Mouse (Mus musculus) kidney, embryonic 16.5 days (tissue): ENCODE data around the gene Borcs7. TPM values are rescaled to one million over a fixed set of nuclear protein-coding genes. Genes with fewer than 3 reads are reported as not detected.

Source experiments
- ATAC-seq: fragments of 200-750 bp; cut with Nextera tagmentation; 2 replicates; pipeline ENCODE4 v1.8.0; 2017; ENCODE audit warnings: moderate TSS enrichment; ENCODE audit not compliant: low FRiP score, low TSS enrichment
- H3K27ac ChIP-seq: fragments of 300-500 bp; sonication (generic); 2 replicates; pipeline ENCODE4 v1.5.1; 2014; ENCODE audit warnings: low read length
- H3K27me3 ChIP-seq: fragments of 300-500 bp; sonication (generic); 2 replicates; pipeline ENCODE4 v1.6.1; 2014; ENCODE audit warnings: low read length, control low read depth, mixed read lengths; ENCODE audit not compliant: insufficient read depth
- H3K36me3 ChIP-seq: fragments of 300-500 bp; sonication (generic); 2 replicates; pipeline ENCODE4 v1.6.1; 2014; ENCODE audit warnings: low read length, control low read depth, mixed read lengths; ENCODE audit not compliant: insufficient read depth
- H3K4me1 ChIP-seq: fragments of 300-500 bp; sonication (generic); 2 replicates; pipeline ENCODE4 v1.6.1; 2014; ENCODE audit warnings: low read length, control low read depth, mixed read lengths; ENCODE audit not compliant: insufficient read depth
- H3K4me2 ChIP-seq: fragments of 300-500 bp; sonication (generic); replicated peaks from 2 replicates; pipeline ENCODE4 v1.6.1; 2014; ENCODE audit warnings: low read depth, low read length
- H3K4me3 ChIP-seq: fragments of 300-500 bp; sonication (generic); 2 replicates; pipeline ENCODE4 v1.5.1; 2014; ENCODE audit warnings: mild to moderate bottlenecking, low read length
- H3K9ac ChIP-seq: fragments of 300-500 bp; sonication (generic); replicated peaks from 2 replicates; pipeline ENCODE4 v1.6.1; 2014; ENCODE audit warnings: low read length
- H3K9me3 ChIP-seq: fragments of 300-500 bp; sonication (generic); 2 replicates; pipeline ENCODE4 v1.6.1; 2016; ENCODE audit warnings: low read length, control low read depth
- WGBS: fragments of 180-500 bp; shearing (Covaris S2); extraction: QIAGEN DNeasy Blood & Tissue Kit; methylation state at CpG from one replicate; pipeline ENCODE4 v1.1.7; 2014; 5-methylcytosine and 5-hydroxymethylcytosine counted together
- polyA plus RNA-seq: library from polyadenylated mRNA; unstranded; fragments of >200 nt; fragmentation: Nextera tagmentation; extraction: Ambion mirVana; gene quantifications from 2 replicates; pipeline ENCODE4 v1.2.1, GENCODE M21; 2015

The Borcs7 gene
- polyA plus RNA-seq, 1 experiment from 2014 or later = 15.6 TPM

GRCm38 (mm10) chr19:46658851-46659250 lies 30.9 kb upstream of the Borcs7 start:
- 0 out of 2 replicates have a peak, but pooled peaks cover 4% of the 10 kb centered on the region for H3K4me1 ChIP-seq
- no peak for ATAC-seq
- no peaks in the 10 kb centered on the region for H3K27me3 ChIP-seq
- H3K4me3 ChIP-seq = no peak overlapping the region
- H3K9me3 ChIP-seq = 0 out of 2 replicates have a peak, but pooled peaks cover 2% of the 10 kb centered on the region
- 81% methylated on average over 9 of the region's 9 CpGs for WGBS
- H3K9ac ChIP-seq = no peak overlapping the region
- peaks cover 35% of the 10 kb centered on the region for H3K36me3 ChIP-seq
- no peak overlapping the region for H3K4me2 ChIP-seq
- no peak overlapping the region for H3K27ac ChIP-seq

DNA sequence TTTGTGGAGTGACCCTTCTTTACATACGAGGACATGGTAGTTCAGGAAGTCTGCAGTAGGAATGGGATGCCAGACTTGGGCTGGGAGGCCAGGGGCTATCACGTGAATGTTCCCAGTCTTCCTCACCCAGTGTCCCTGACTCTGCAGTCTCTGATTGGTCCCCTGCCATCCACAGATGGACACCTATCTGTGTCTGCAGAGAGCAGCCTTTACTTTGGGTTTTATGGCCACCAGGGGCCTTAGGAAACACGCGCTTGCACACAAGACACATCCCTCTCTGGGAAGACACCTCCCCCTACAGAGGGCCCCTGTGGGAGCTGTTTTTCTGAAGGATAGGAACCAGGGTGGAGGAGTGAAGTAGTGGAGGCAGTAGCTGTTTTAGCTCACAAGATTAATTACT lies 28.2 kb upstream of the Borcs7 start:
- 24% methylated on average over 4 of the region's 4 CpGs for whole genome bisulfite sequencing
- H3K9ac ChIP-seq = no peak overlapping the region
- H3K27me3 ChIP-seq = no peaks in the 10 kb centered on the region
- H3K27ac ChIP-seq = no peak overlapping the region
- ATAC-seq = no peak
- H3K4me3 ChIP-seq = no peak overlapping the region
- H3K9me3 ChIP-seq = 0 out of 2 replicates have a peak, but pooled peaks cover 2% of the 10 kb centered on the region
- H3K4me2 ChIP-seq = no peak overlapping the region
- H3K4me1 ChIP-seq = 0 out of 2 replicates have a peak, but pooled peaks cover 4% of the 10 kb centered on the region
- peaks cover 9% of the 10 kb centered on the region; the same call in 1 of the 2 replicates for H3K36me3 ChIP-seq

GRCm38 (mm10) chr19:46662214-46662613 lies 27.5 kb upstream of the Borcs7 start:
- peaks cover 2% of the 10 kb centered on the region; the same call in 1 of the 2 replicates for H3K36me3 ChIP-seq
- H3K4me2 ChIP-seq = no peak overlapping the region
- 71% methylated on average over 8 of the region's 8 CpGs for WGBS
- H3K4me1 ChIP-seq = 0 out of 2 replicates have a peak, but pooled peaks cover 4% of the 10 kb centered on the region
- H3K9ac ChIP-seq = no peak overlapping the region
- H3K27ac ChIP-seq = no peak overlapping the region
- H3K9me3 ChIP-seq = 0 out of 2 replicates have a peak, but pooled peaks cover 2% of the 10 kb centered on the region
- no peak overlapping the region for H3K4me3 ChIP-seq
- no peak for ATAC-seq
- no peaks in the 10 kb centered on the region for H3K27me3 ChIP-seq

DNA sequence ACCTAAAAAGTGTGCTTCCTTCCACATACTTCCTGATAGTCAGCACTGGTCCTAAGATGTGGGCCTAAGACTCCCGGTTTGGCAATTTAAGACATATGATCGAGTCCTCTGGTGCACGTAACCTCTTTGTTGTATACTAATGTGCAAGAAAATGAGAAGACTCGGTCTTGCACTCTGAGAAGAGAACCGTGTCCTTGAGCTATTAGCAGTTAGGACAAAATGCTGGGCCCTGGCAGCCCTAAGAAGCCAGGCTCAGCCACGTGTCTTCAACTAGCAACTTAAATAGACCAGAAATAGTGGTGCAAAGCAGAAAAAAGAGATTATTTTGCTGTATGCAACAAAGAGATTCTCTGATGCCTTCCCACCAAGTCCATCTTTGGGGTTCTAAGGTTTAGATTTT lies 26.9 kb upstream of the Borcs7 start:
- Histone ChIP-seq H3K36me3 (no peaks in the 10 kb centered on the region), H3K27me3 (no peaks in the 10 kb centered on the region), H3K4me1 (0 out of 2 replicates have a peak, but pooled peaks cover 4% of the 10 kb centered on the region), H3K27ac (no peak overlapping the region), H3K4me2 (no peak overlapping the region), H3K9me3 (no peaks in the 10 kb centered on the region), H3K4me3 (no peak overlapping the region), H3K9ac (no peak overlapping the region)
- no peak for ATAC-seq
- 71% methylated on average over 6 of the region's 6 CpGs for WGBS

- no peak overlapping the region for H3K4me3 ChIP-seq
- 65% methylated on average over 7 of the region's 7 CpGs for WGBS
- H3K4me2 ChIP-seq = no peak overlapping the region
- no peaks in the 10 kb centered on the region for H3K27me3 ChIP-seq
- no peak for ATAC-seq
- 0 out of 2 replicates have a peak, but pooled peaks cover 4% of the 10 kb centered on the region for H3K4me1 ChIP-seq
- H3K36me3 ChIP-seq = no peaks in the 10 kb centered on the region
- H3K27ac ChIP-seq = no peak overlapping the region
- no peaks in the 10 kb centered on the region for H3K9me3 ChIP-seq
- H3K9ac ChIP-seq = no peak overlapping the region
Measured at GRCm38 (mm10) chr19:46665474-46665873, 24.2 kb upstream of the Borcs7 start.

DNA sequence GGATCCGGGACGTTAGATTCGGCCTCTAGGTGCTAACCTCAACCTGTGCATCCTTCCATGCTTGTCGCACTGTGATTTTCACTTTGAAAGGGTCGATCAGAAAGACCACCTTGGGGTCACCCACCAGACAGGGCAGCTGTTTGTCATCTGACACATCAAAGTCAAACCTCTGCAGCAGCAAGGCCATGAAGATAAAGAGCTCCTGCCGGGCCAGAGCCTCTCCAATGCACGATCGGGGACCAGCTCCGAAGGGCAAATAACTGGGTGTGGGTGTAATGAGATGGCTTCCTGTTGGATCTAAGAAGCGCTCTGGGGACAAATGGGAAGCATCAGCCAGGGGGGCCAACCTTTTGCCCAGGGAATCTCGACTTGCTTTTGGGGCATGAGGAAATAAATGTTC lies 22.4 kb upstream of the Borcs7 start:
- no peak overlapping the region for H3K4me2 ChIP-seq
- no peaks in the 10 kb centered on the region for H3K9me3 ChIP-seq
- H3K4me1 ChIP-seq = no peaks in the 10 kb centered on the region
- no peaks in the 10 kb centered on the region for H3K36me3 ChIP-seq
- no peak overlapping the region for H3K9ac ChIP-seq
- no peak for ATAC-seq
- 45% methylated on average over 11 of the region's 11 CpGs for WGBS
- H3K27me3 ChIP-seq = no peaks in the 10 kb centered on the region
- no peak overlapping the region for H3K27ac ChIP-seq
- H3K4me3 ChIP-seq = no peak overlapping the region

- WGBS = 85% methylated on average over 10 of the region's 10 CpGs
Measured at GRCm38 (mm10) chr19:46668263-46668662, 21.4 kb upstream of the Borcs7 start.

DNA sequence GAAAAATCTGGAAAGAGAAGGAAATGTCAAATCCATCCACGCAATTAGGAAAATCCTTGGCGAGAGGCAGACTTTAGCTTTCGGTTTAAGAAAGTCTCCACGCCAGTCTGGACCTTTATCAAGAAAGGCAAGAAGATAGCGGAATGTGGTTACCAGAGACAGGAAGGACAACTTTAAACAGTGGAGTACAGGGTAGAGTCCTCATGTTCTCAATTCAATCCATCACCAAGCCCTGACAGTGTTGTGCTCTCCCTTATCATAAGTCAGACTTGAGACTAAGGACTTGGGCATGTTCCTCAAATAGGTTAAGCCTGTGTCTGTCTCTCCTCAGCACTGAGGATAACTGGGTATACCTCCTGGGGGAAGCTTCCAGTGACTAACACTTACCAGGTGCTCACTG lies 19.9 kb upstream of the Borcs7 start:
- H3K27me3 ChIP-seq = no peaks in the 10 kb centered on the region
- WGBS = 91% methylated on average over 5 of the region's 5 CpGs
- H3K4me1 ChIP-seq = no peaks in the 10 kb centered on the region
- H3K27ac ChIP-seq = no peak overlapping the region
- no peaks in the 10 kb centered on the region for H3K36me3 ChIP-seq
- H3K4me2 ChIP-seq = no peak overlapping the region
- no peaks in the 10 kb centered on the region for H3K9me3 ChIP-seq
- no peak overlapping the region for H3K9ac ChIP-seq
- no peak for ATAC-seq
- no peak overlapping the region for H3K4me3 ChIP-seq

More at GRCm38 (mm10) chr19:46668263-46668662, 21.4 kb upstream of the Borcs7 start:
- H3K36me3 ChIP-seq = no peaks in the 10 kb centered on the region
- H3K27me3 ChIP-seq = no peaks in the 10 kb centered on the region
- no peaks in the 10 kb centered on the region for H3K4me1 ChIP-seq
- H3K27ac ChIP-seq = no peak overlapping the region
- H3K4me2 ChIP-seq = no peak overlapping the region
- no peak overlapping the region for H3K4me3 ChIP-seq
- H3K9ac ChIP-seq = no peak overlapping the region
- ATAC-seq = no peak
- no peaks in the 10 kb centered on the region for H3K9me3 ChIP-seq

DNA sequence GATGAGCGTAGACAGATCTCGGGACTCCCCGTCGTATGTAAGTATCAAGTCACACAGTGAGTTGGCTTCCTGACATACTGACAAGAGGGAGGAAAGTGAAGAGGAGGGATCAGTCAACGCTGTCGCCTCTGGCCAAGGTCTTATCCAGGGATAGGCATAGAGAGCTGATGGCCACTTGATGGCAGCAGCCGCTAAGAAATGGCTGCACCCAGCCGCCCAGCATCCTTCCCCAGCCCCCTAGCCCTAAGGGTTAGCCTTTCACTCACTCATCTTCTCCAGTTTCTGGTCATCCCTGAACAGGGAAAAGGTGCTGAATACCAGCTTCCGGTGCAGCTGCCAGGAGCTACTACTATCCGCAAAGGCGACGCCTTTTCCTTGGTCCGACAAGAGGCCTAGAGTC lies 19.0 kb upstream of the Borcs7 start:
- Histone ChIP-seq H3K4me3 (no peak overlapping the region), H3K9me3 (no peaks in the 10 kb centered on the region), H3K4me1 (no peaks in the 10 kb centered on the region), H3K9ac (no peak overlapping the region), H3K27me3 (no peaks in the 10 kb centered on the region), H3K27ac (no peak overlapping the region), H3K4me2 (no peak overlapping the region), H3K36me3 (no peaks in the 10 kb centered on the region)
- ATAC-seq = peak; percentile 79; the same call in 1 of the 2 replicates
- 24% methylated on average over 13 of the region's 13 CpGs for WGBS

GRCm38 (mm10) chr19:46672766-46673418 lies 16.8 kb upstream of the Borcs7 start, which contains the start of gene Cyp17a1:
Cyp17a1 (minus strand) TSS chr19:46673172.
- no peak within 1 kb of the TSS for H3K4me2 ChIP-seq
- no peaks in the 10 kb centered on the region for H3K36me3 ChIP-seq
- H3K27ac ChIP-seq = no peak within 1 kb of the TSS
- 54% methylated on average over 5 of the region's 5 CpGs for WGBS
- H3K9ac ChIP-seq = no peak within 1 kb of the TSS
- no peaks in the 10 kb centered on the region for H3K4me1 ChIP-seq
- no peaks in the 10 kb centered on the region for H3K9me3 ChIP-seq
- no peak for ATAC-seq
- H3K27me3 ChIP-seq = no peaks in the 10 kb centered on the region
- no peak within 1 kb of the TSS for H3K4me3 ChIP-seq
